Mouse (Mus musculus): Measurements from ENCODE around the gene Fbln1.
"Not testable (repeated sequence)": the region's sequence is repeated elsewhere in the genome, so short reads cannot be mapped to it uniquely, and the experiment has no call there.

The Fbln1 gene

DNA sequence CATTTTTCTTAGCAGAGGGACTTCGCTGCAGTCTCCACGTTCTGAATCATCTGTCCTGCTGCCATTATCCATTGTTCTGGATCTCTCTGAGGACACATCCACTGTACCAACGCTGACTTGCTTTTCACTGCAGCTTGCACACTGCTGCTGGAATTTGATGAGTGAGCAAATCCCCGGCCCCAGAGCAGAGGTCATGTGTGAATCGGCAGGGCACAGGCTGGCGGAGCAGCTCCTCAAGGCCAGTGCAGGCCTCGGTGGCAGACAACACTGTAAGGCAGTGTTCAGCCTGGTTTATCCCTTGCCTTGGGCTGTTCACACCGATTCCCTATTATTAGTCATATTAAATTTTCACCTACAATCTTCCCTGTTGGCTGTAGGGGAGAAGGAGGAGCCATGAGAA, 89.8 kb downstream of the Fbln1 start:
- DNase-seq (ENCODE audit: low read depth, low spot score), result no peak

- DNase-seq (ENCODE audit: low read depth, low spot score), result no peak
Observed at GRCm38 (mm10) chr15:85295977-85296376, 90.2 kb downstream of the Fbln1 start.

DNA sequence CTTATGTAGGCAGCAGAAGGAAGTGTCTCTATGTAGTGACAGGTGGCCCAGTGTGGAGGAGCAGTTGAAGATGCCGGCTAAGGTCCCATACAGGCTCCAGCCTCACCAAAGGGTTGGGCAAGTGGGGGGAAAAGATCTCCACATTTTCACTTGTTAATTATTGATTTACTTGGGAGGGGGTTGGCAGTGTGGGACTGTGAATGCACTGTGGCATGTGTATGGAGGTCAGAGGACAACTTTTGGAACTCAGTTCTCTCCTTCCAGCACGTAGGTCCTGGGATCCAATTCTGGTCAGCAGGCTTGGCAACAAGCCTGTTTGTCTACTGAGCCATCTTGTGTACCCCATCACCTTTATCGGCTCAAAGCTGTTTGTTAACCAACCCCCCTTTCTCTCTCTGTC, 90.8 kb downstream of the Fbln1 start:
- DNase-seq (ENCODE audit: low read depth, low spot score), result no peak

DNA sequence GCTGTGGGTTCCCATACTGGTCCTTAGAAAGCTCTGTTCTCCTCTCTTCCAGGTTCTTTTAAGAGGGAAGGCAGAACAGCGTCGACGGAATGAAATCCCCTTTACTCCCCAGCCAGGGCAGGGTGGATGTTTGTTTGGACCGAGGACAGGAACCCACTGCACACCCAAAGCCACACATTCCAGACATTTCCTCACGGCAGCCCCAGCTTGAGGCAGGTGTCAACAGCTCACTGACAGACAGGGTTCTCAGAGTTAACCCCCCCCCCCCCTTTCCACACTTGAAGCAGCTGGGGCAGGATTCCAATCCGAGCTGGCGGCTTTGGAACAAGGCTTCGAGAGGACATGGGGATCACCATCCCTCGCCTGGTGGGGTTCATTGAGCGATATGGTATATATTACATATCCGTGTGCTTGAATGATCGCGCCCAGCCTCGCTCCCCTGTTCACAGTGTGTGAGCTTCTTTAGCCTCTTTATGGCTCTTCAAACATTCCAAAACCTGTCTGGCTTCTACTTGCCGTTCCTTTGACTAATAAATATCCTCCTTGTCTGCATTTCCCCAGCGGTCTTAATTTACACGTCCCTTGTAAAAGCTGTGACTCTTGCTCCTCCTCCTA, 92.5 kb downstream of the Fbln1 start:
- no peak for DNase-seq (ENCODE audit: low read depth, low spot score)

DNA sequence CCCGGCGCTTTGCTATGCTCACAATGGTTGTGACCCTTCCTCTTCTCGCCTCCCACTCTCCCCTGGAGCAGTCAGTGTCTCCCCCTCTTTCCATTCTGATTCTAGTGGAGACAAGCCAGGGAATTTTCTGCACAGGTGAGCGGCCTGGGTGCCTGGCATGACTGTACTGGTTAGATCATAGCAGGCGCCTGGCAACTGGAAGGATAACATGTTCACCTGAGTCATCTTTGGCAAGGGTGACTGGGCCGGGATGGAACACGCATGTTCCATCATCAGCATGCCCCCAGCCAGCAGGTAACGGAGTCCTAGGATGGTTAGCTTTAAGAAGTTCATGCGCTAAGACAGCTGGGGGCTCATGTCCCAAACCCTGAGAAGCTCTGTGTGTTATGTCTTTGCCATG, 93.2 kb downstream of the Fbln1 start:
- DNase-seq (ENCODE audit: low read depth, low spot score), result no peak

DNA sequence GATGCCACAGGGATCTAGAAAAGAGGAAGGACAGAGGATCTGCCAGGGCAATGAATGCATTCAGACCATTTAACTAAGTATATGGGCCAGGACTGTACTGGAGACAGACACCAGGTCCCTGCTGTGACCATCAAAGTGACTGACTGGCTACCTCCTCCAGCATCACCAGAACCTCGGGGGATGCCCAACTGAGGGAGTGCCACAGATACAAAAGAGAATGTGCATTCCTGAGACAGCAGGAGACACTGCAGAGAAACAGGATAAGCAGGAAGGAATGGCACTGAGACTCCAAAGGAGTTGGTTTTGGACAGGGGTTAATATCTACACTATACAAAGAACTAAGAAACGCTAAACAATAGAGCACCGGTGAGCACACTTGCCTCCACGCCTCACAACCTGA, 97.5 kb downstream of the Fbln1 start:
- DNase-seq (ENCODE audit: low read depth, low spot score), result no peak

- no peak for DNase-seq (ENCODE audit: low read depth, low spot score)
Observed at GRCm38 (mm10) chr15:85303976-85304375, 98.2 kb downstream of the Fbln1 start.

DNA sequence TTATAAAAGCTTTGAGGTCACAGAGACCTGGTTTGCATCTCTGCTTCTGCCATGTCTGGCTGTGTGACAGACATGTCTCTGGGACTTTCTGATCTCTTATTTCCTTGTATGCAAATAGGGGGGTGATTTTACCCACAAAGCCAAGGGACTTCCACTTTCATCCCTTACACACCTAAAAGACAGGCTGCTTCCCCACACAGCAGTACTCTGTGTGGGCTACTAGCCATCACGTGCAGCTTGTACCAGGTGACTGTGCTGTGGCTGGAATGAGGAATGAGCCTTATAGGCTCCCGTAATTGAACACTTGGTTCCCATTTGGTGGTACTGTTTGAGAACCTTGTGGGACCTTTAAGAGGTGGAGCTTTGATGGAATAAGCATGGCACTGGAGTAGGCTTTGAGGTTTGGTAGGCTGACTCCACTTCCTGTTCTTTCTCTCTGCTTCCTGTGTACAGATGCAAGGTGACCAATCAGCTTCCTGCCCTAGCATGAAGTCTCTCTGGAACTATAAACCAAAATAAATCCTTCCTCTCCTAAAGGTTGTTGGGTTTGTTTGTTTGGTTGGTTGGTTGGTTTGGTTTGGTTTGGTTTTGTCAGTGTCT, 101.4 kb downstream of the Fbln1 start:
- DNase-seq (ENCODE audit: low read depth, low spot score), result no peak

DNA sequence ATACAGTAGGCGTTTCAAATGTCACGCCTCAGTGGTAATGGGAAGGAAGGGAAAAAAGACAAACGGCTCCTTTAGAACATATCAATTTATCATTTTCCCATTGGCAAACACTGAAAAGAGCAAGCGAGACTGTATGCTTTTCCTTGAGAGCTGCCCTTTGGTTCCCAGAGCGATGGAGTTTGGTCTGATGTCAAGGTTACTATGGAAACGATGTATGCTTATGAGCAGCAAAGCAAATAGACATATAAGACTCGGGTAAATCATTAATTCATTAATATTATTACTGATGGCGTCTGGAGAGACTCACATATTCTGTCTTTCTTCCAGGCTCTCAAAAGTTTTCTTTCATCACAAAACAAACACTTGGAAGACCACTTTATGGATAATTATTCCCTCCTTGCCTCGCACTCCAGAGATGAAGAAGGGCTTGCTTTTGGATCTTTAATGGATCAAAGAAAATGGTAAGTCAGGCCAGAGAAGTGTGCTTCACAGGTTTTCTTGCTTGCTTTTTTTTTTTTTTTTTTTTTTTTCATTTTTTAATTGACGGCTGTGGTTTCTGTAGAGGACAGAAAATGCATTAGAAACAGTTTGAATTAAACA, 105.4 kb downstream of the Fbln1 start:
- no peak for DNase-seq (ENCODE audit: low read depth, low spot score)

DNA sequence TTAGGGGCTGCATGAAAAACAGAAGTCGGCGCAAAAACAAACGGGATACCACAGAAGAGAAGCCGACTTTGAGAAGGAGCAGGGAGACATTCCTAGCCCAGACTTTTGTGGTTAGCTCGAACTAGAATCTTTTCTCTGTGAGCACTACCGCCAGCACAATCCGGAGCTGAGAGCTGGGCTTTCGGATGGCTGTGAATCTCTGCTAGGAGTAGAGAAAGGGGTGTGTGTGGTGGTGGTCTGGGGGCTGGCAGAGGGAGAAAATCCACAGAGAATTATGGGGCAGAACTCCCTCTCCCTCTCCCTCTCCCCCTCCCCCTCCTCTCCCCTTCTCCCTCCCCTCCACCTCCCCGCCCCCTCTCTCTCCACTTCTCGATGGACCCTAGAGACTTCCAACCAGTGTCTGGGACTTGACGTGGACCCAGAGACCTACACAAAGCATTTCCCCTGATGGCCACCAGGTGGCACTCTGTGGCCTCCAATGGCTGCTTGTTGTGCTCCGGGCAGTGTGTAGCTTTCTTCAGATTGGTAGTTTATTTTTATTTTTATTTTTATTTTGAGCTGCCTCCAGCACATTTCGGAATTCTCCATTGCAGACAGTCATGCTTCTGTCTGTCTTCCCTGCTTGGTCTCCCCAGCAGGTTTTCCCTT, 109.8 kb downstream of the Fbln1 start:
- peak; percentile 56 for DNase-seq (ENCODE audit: low read depth, low spot score)

DNA sequence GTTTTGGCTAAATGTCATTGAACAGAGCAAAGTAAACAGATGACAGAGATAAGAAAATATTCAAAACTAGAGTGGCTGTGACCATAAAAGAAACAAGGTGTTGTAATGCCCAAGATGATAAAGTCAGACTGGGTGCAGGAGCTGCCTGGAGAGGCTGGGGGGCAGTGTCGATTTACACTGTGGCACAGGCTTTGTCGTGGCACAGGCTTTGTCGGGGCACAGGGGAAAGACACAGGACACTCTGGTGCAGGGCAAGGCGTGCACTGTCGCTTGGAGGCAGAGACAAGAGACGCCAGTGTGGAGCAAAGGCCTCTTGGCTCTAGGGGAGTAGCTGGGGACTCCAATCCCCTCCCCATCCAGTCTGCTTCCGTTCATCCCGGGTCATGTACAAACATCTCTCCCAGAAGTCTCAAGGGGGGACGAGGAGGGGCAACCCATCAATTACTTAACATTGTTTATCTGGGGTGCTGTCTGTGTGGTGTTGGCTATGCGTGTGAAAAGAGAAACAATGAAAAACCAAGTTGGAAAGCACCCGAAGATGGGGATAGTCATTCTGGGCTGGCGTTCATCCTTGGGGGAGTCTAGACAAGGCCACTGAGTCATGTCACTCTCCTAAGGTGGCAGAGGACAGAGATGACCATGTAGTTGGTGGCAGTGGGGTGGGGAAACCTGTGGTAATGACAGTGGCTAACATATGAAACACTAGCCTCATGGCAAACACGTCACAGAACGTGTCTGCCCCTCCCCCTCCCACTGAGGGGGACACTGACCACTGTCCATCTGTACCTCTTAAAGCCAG, 110.8 kb downstream of the Fbln1 start:
- DNase-seq (ENCODE audit: low read depth, low spot score), result no peak

- no peak for DNase-seq (ENCODE audit: low read depth, low spot score)
Observed at GRCm38 (mm10) chr15:85319924-85320668, 114.3 kb downstream of the Fbln1 start.

- DNase-seq (ENCODE audit: low read depth, low spot score), result no peak
Observed at GRCm38 (mm10) chr15:85323214-85323613, 117.5 kb downstream of the Fbln1 start.

DNA sequence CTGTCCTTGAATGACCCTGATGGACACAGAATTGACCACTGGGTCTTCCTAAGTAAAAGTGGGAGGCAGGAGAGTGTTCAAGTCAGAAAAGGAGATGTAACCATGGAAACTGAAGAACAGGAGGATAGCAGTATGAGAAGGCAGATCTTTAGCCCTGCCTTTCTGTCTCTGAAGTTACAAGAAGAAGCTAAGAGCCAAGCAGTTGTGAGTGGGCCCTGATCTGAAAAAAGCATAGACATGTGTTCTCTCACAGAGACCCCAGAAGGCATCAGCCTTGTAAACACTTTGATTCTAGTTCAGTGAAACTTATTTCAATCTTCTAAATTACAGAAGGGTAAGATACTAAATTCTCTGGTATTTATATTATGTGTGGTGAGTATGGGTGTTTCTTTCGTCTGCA, 118.7 kb downstream of the Fbln1 start:
- DNase-seq (ENCODE audit: low read depth, low spot score), result no peak

DNA sequence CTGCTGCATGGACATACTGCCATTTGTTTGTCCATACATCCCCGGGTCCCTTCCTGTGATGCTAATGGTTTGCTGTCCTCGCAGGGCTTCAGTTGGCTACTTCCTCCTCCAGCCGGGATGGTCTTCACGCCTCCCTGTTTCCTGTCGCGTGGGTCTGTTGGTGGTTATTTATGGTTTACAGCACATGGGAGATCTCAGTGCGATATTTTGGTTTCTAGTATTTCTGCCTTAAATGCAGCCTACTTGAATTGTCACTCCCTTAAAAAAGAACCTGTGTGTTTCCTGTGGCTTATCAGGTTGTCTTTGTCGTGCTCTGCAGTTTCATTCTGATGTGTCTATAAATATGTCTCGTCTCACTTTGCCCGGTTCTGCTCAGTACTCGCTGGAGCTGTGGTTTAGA, 122.1 kb downstream of the Fbln1 start:
- no peak for DNase-seq (ENCODE audit: low read depth, low spot score)

DNA sequence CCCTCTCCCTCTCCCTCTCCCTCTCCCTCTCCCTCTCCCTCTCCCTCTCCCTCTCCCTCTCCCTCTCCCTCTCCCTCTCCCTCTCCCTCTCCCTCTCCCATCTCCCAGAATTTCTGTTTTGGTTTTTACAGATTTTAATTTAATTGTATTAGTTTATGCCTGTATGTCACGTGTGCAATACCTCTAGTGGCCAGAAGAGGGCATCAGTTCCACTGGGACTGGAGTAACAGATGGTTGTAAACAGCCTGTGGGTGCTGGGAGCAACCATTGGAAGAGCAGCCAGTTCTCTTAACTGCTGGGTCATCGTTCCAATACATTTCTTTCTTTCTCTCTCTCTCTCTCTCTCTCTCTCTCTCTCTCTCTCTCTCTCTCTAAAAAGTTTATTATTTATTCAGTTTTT, 122.7 kb downstream of the Fbln1 start:
- not testable (repeated sequence) for DNase-seq (ENCODE audit: low read depth, low spot score)

- no peak for DNase-seq (ENCODE audit: low read depth, low spot score)
Observed at GRCm38 (mm10) chr15:85329096-85329495, 123.3 kb downstream of the Fbln1 start.

DNA sequence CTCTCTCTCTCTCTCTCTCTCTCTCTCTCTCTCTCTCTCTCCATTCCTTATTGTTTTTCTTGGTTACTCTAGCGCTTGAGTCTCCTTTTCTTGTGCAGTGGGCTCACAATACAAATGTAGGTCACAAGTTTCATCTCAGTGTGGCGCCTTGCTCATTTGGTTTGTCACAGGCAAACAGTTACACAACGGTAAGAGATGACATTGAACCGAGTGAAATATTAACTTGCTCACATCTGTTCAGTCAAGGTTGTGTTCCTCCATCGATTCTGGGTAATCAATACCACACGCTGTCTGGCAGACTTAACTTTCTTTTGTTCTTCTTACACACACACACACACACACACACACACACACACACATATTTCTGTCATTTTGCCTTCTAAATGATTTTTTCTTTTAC, 124.3 kb downstream of the Fbln1 start:
- no peak for DNase-seq (ENCODE audit: low read depth, low spot score)

DNA sequence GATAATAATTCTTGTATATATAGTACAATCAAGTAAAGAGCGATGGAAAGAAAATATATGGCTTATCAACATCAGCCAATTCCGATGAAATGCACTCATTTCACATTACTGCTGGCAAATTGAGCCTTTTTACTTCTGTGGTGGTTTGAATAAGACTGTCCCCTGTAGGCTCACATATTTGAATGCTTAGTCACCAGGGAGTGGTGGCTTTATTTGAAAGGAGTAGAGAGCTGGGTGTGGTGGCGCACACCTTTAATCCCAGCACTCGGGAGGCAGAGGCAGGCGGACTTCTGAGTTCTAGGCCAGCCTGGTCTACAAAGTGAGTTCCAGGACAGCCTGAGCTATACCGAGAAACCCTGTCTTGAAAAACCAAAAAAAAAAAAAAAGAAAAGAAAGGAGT, 127.8 kb downstream of the Fbln1 start:
- DNase-seq (ENCODE audit: low read depth, low spot score), result not testable (repeated sequence)

GRCm38 (mm10) chr15:85334234-85334633, 128.5 kb downstream of the Fbln1 start:
- DNase-seq (ENCODE audit: low read depth, low spot score), result no peak

- peak; percentile 8 for DNase-seq (ENCODE audit: low read depth, low spot score)
Observed at GRCm38 (mm10) chr15:85335671-85336300, 130.0 kb downstream of the Fbln1 start, which contains the start of gene Atxn10. TSS of gene Atxn10 (plus strand) at chr15:85336245.
